Mouse (Mus musculus) kidney, adult 2 months (tissue): ENCODE measurements around the gene Xylt1. TPM values are rescaled to one million over a fixed set of nuclear protein-coding genes. Genes with fewer than 3 reads are reported as not detected.

Source experiments
- DNase-seq: peaks from one replicate; pipeline ENCODE4 v3.0.0; 2021
- H3K27ac ChIP-seq: fragments of 200-500 bp; 2 replicates; pipeline ENCODE4 v1.5.1; 2012; ENCODE audit warnings: low read depth, low read length, control low read depth, inconsistent platforms; ENCODE audit not compliant: insufficient read depth
- H3K27me3 ChIP-seq: fragments of 200-500 bp; replicated peaks from 2 replicates; pipeline ENCODE4 v1.6.1; 2012; ENCODE audit warnings: mild to moderate bottlenecking, moderate library complexity, low read length, inconsistent platforms; ENCODE audit not compliant: control insufficient read depth, insufficient read depth
- H3K36me3 ChIP-seq: fragments of 200-500 bp; 2 replicates; pipeline ENCODE4 v1.6.1; 2012; ENCODE audit warnings: mild to moderate bottlenecking, moderate library complexity, low read length, inconsistent platforms; ENCODE audit not compliant: control insufficient read depth, insufficient read depth
- H3K4me1 ChIP-seq: fragments of 200-500 bp; 2 replicates; pipeline ENCODE4 v1.6.1; 2011; ENCODE audit warnings: low read length; ENCODE audit not compliant: control insufficient read depth, insufficient read depth
- H3K4me3 ChIP-seq: fragments of 200-500 bp; 2 replicates; pipeline ENCODE4 v1.5.1; 2011; ENCODE audit warnings: mild to moderate bottlenecking, low read depth, low read length, control low read depth; ENCODE audit not compliant: insufficient read depth
- CTCF ChIP-seq: fragments of 200-500 bp; conservative IDR thresholded peaks from 2 replicates; pipeline ENCODE4 v1.5.1; 2011; ENCODE audit warnings: low read depth, mild to moderate bottlenecking, control low read depth, low read length, moderate library complexity, mixed read lengths; ENCODE audit not compliant: insufficient read depth, insufficient read length
- POLR2A ChIP-seq: fragments of 200-500 bp; IDR thresholded peaks from one replicate; pipeline ENCODE4 v1.6.1; 2011; ENCODE audit warnings: low read depth, low read length, control low read depth
- WGBS: fragments of 180-500 bp; shearing (Covaris S2); methylation state at CpG from one replicate; pipeline ENCODE4 v1.1.7; 2018; 5-methylcytosine and 5-hydroxymethylcytosine counted together
- polyA plus RNA-seq: library from polyadenylated mRNA; depleted of rRNA; stranded (reverse); fragments of >200 nt; gene quantifications from 2 replicates; pipeline ENCODE4 v1.2.3, GENCODE M21; 2012

Xylt1 gene
- polyA plus RNA-seq, 1 experiment = 6.1 TPM

GRCm38 (mm10) chr7:117394380-117394779 lies 13.6 kb downstream of the Xylt1 start:
- Histone ChIP-seq H3K4me1 (peaks cover 12% of the 10 kb centered on the region; the same call in 1 of the 2 replicates), H3K27me3 (no peaks in the 10 kb centered on the region), H3K36me3 (no peaks in the 10 kb centered on the region), H3K27ac (no peak overlapping the region), H3K4me3 (no peak overlapping the region)
- DNase-seq = no peak
- TF ChIP-seq CTCF = no peak
- TF ChIP-seq POLR2A = no peak
- 90% methylated on average over 6 of the region's 6 CpGs for WGBS

- DNase-seq = peak; percentile 43
- no peaks in the 10 kb centered on the region for H3K36me3 ChIP-seq
- 47% methylated on average over 6 of the region's 6 CpGs for WGBS
- TF ChIP-seq CTCF (no peak), POLR2A (no peak)
- no peak overlapping the region for H3K27ac ChIP-seq
- H3K4me1 ChIP-seq = peaks cover 12% of the 10 kb centered on the region; the same call in 1 of the 2 replicates
- H3K4me3 ChIP-seq = no peak overlapping the region
- no peaks in the 10 kb centered on the region for H3K27me3 ChIP-seq
These were observed 14.7 kb downstream of the Xylt1 start for GRCm38 (mm10) chr7:117395511-117395910.

- H3K27ac ChIP-seq = no peak overlapping the region
- no peak for TF ChIP-seq POLR2A
- TF ChIP-seq CTCF = no peak
- no peaks in the 10 kb centered on the region for H3K36me3 ChIP-seq
- H3K4me1 ChIP-seq = peaks cover 27% of the 10 kb centered on the region
- WGBS = 86% methylated on average over 6 of the region's 6 CpGs
- peak; percentile 51 for DNase-seq
- H3K27me3 ChIP-seq = no peaks in the 10 kb centered on the region
- no peak overlapping the region for H3K4me3 ChIP-seq
These were observed 17.1 kb downstream of the Xylt1 start for GRCm38 (mm10) chr7:117397877-117398276.

- H3K4me3 ChIP-seq = no peak overlapping the region
- 95% methylated on average over 5 of the region's 5 CpGs for WGBS
- no peak overlapping the region for H3K27ac ChIP-seq
- peaks cover 18% of the 10 kb centered on the region for H3K4me1 ChIP-seq
- no peak for DNase-seq
- no peaks in the 10 kb centered on the region for H3K27me3 ChIP-seq
- no peak for TF ChIP-seq CTCF
- TF ChIP-seq POLR2A = no peak
- no peaks in the 10 kb centered on the region for H3K36me3 ChIP-seq
These were observed 19.2 kb downstream of the Xylt1 start for GRCm38 (mm10) chr7:117399971-117400370.

- 65% methylated on average over 4 of the region's 4 CpGs for WGBS
- Histone ChIP-seq H3K4me1 (peaks cover 15% of the 10 kb centered on the region), H3K27me3 (no peaks in the 10 kb centered on the region), H3K27ac (peak overlapping the region; percentile 88), H3K4me3 (no peak overlapping the region), H3K36me3 (no peaks in the 10 kb centered on the region)
- TF ChIP-seq POLR2A (no peak), CTCF (no peak)
- peak; percentile 85 for DNase-seq
These were observed 20.8 kb downstream of the Xylt1 start for GRCm38 (mm10) chr7:117401581-117401980.

GRCm38 (mm10) chr7:117406336-117406735 lies 25.6 kb downstream of the Xylt1 start:
- whole genome bisulfite sequencing = 80% methylated on average over 3 of the region's 3 CpGs
- Histone ChIP-seq H3K27ac (no peak overlapping the region), H3K27me3 (no peaks in the 10 kb centered on the region), H3K4me1 (peaks cover 12% of the 10 kb centered on the region), H3K4me3 (no peak overlapping the region), H3K36me3 (no peaks in the 10 kb centered on the region)
- DNase-seq = no peak
- TF ChIP-seq CTCF = no peak
- TF ChIP-seq POLR2A = no peak

GRCm38 (mm10) chr7:117409268-117409988 lies 28.6 kb downstream of the Xylt1 start:
- Histone ChIP-seq H3K36me3 (no peaks in the 10 kb centered on the region), H3K4me3 (no peak overlapping the region), H3K27ac (no peak overlapping the region), H3K4me1 (peaks cover 2% of the 10 kb centered on the region; the same call in 1 of the 2 replicates), H3K27me3 (no peaks in the 10 kb centered on the region)
- no peak for TF ChIP-seq CTCF
- TF ChIP-seq POLR2A = no peak
- no peak for DNase-seq
- 91% methylated on average over 8 of the region's 8 CpGs for WGBS
